Mouse (Mus musculus) adrenal gland, postnatal 36 days (tissue): ENCODE data around the gene Eif3g. TPM values are rescaled to one million over a fixed set of nuclear protein-coding genes. Genes with fewer than 3 reads are reported as not detected.

Experiments
- DNase-seq, 2 experiments: peaks; one replicate each; pipeline ENCODE4 v3.0.0; 2021; ENCODE audit warnings: mixed read lengths in 1 of 2
- long read RNA-seq, 2 experiments: library from polyadenylated mRNA; stranded (forward); transcript quantifications; one replicate each; pipeline ENCODE4 v2.0.0; 2021; ENCODE audit warnings: borderline sequencing depth in 2 of 2
- total RNA-seq, 2 experiments: library from RNA; stranded (reverse); gene quantifications; 2 replicates each; pipeline ENCODE4 v1.2.3; 2021

Eif3g gene
- 100 to 1,000 TPM; 154 to 178 TPM for total RNA-seq
- long read RNA-seq, experiment 1, transcript Eif3g-201 (11 exons, 1,101 nt), result major isoform, 155 of 172 reads
- long read RNA-seq, experiment 1, partial matches to known transcripts, result 10 of 172 reads
- long read RNA-seq, experiment 1, other reads (novel, unspliced or antisense), result 7 of 172 reads
- long read RNA-seq, experiment 2, transcript Eif3g-201 (11 exons, 1,101 nt), result major isoform, 74 of 82 reads
- long read RNA-seq, experiment 2, partial matches to known transcripts, result 3 of 82 reads
- long read RNA-seq, experiment 2, other reads (novel, unspliced or antisense), result 5 of 82 reads

- DNase-seq, result peak; percentile 91
These were observed at the start of gene Eif3g for GRCm38 (mm10) chr9:20898511-20899073. Gene Eif3g, minus strand, starts transcription at chr9:20898623.

- DNase-seq, result peak in 1 of 2 experiments; percentile 44
These were observed 47.9 kb upstream of the Eif3g start for GRCm38 (mm10) chr9:20946066-20946880.

GRCm38 (mm10) chr9:20944697-20945370 lies 46.4 kb upstream of the Eif3g start:
- DNase-seq, result no peak

- no peak for DNase-seq
These were observed 45.5 kb upstream of the Eif3g start for GRCm38 (mm10) chr9:20943911-20944310.

- DNase-seq, result peak; percentile 88 to 89
These were observed 45.0 kb upstream of the Eif3g start for GRCm38 (mm10) chr9:20943396-20943795.

- DNase-seq, result no peak
These were observed 24.8 kb upstream of the Eif3g start for GRCm38 (mm10) chr9:20923258-20923657.

GRCm38 (mm10) chr9:20916160-20916559 lies 17.7 kb upstream of the Eif3g start:
- DNase-seq, result peak; percentile 31 to 33

- no peak for DNase-seq
These were observed 11.5 kb upstream of the Eif3g start for GRCm38 (mm10) chr9:20909948-20910347.

GRCm38 (mm10) chr9:20902174-20902491 lies 3.7 kb upstream of the Eif3g start:
- DNase-seq, result no peak

GRCm38 (mm10) chr9:20901466-20902173 lies 3.2 kb upstream of the Eif3g start:
- DNase-seq, result peak; percentile 23 to 49

- no peak for DNase-seq
These were observed 500 bp downstream of the Eif3g start for GRCm38 (mm10) chr9:20897736-20898510.

GRCm38 (mm10) chr9:20895382-20895781 lies 3.0 kb downstream of the Eif3g start:
- no peak for DNase-seq

GRCm38 (mm10) chr9:20894629-20895028 lies 3.8 kb downstream of the Eif3g start:
- DNase-seq, result no peak

- DNase-seq, result no peak
These were observed 4.7 kb downstream of the Eif3g start for GRCm38 (mm10) chr9:20893590-20894343.

GRCm38 (mm10) chr9:20893069-20893468 lies 5.4 kb downstream of the Eif3g start:
- DNase-seq, result no peak

- DNase-seq, result no peak
These were observed 6.2 kb downstream of the Eif3g start for GRCm38 (mm10) chr9:20892104-20892653.

GRCm38 (mm10) chr9:20891339-20892103 lies 6.9 kb downstream of the Eif3g start:
- DNase-seq, result no peak

GRCm38 (mm10) chr9:20890411-20890810 lies 8.0 kb downstream of the Eif3g start:
- DNase-seq, result no peak
